Mouse (Mus musculus) liver, adult 2 months (tissue): ENCODE results near the gene Mtx3. TPM values are rescaled to one million over a fixed set of nuclear protein-coding genes. Genes with fewer than 3 reads are reported as not detected.

Experiments
- DNase-seq: peaks from one replicate; pipeline ENCODE4 v3.0.0-alpha.2; 2011; ENCODE audit warnings: low read depth, low spot score; ENCODE audit errors: extremely low read depth
- H3K27ac ChIP-seq: fragments of 200-500 bp; replicated peaks from 2 replicates; pipeline ENCODE4 v1.5.1; 2012; ENCODE audit warnings: low read depth, mild to moderate bottlenecking, control low read depth, inconsistent platforms, low read length; ENCODE audit not compliant: insufficient read depth
- H3K27me3 ChIP-seq: fragments of 200-500 bp; 2 replicates; pipeline ENCODE4 v1.6.1; 2012; ENCODE audit warnings: mild to moderate bottlenecking, moderate library complexity, low read length, inconsistent platforms; ENCODE audit not compliant: control insufficient read depth, insufficient read depth
- H3K36me3 ChIP-seq: fragments of 200-500 bp; 2 replicates; pipeline ENCODE4 v1.6.1; 2012; ENCODE audit warnings: low read length, inconsistent platforms; ENCODE audit not compliant: control insufficient read depth, insufficient read depth
- H3K4me1 ChIP-seq: fragments of 200-500 bp; 2 replicates; pipeline ENCODE4 v1.6.1; 2011; ENCODE audit warnings: low read length; ENCODE audit not compliant: control insufficient read depth, insufficient read depth
- H3K4me3 ChIP-seq: fragments of 200-500 bp; 2 replicates; pipeline ENCODE4 v1.5.1; 2011; ENCODE audit warnings: low read depth, mild to moderate bottlenecking, control low read depth, low read length, moderate library complexity; ENCODE audit not compliant: insufficient read depth
- H3K79me2 ChIP-seq: fragments of 200-500 bp; 2 replicates; pipeline ENCODE4 v1.6.1; 2012; ENCODE audit warnings: inconsistent platforms, mild to moderate bottlenecking, low read length, moderate library complexity; ENCODE audit not compliant: control insufficient read depth, insufficient read depth
- H3K9ac ChIP-seq: fragments of 200-500 bp; 2 replicates; pipeline ENCODE4 v1.6.1; 2012; ENCODE audit warnings: low read depth, mild to moderate bottlenecking, control low read depth, inconsistent platforms, low read length
- CTCF ChIP-seq: fragments of 200-500 bp; IDR thresholded peaks from 2 replicates; pipeline ENCODE4 v1.5.1; 2011; ENCODE audit warnings: low read depth, low read length, control low read depth
- POLR2A ChIP-seq: fragments of 200-500 bp; IDR thresholded peaks from 2 replicates; pipeline ENCODE4 v1.6.1; 2011; ENCODE audit warnings: low read length, control low read depth; ENCODE audit not compliant: insufficient read depth; ENCODE audit errors: extremely low read depth
- WGBS: fragments of 180-500 bp; shearing (Covaris S2); methylation state at CpG from one replicate; pipeline ENCODE4 v1.1.7; 2018; 5-methylcytosine and 5-hydroxymethylcytosine counted together
- polyA plus RNA-seq: library from polyadenylated mRNA; depleted of rRNA; stranded (reverse); fragments of >200 nt; gene quantifications from 2 replicates; pipeline ENCODE4 v1.2.3, GENCODE M21; 2012
- total RNA-seq: library from RNA; depleted of rRNA; stranded (reverse); fragments of >200 nt; gene quantifications from 2 replicates; pipeline ENCODE4 v1.2.3, GENCODE M21; 2014

The Mtx3 gene
- total and polyA plus RNA-seq, 2 experiments, result 2.6 to 10.4 TPM

DNA sequence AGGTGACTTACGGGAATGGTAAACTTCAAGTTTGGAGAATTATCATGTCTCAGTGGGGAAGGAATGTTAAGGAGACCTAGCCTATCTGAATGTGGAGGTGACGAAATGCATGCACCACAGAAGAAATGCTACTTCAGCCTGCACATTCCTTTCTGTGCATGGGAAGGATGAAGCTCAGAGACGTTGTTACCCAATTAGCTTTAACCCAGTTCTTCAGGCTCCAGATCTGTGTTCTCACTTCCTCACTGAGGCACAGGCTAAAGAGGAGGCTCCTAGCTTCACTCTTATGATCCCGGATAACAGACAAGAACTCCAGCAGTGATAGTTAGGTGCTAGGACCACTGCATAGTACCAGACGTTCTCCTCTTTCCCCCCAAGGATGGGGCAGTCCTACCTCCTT is 28.2 kb upstream of the Mtx3 start:
- H3K36me3 ChIP-seq, result no peaks in the 10 kb centered on the region
- TF ChIP-seq POLR2A (no peak), CTCF (no peak)
- H3K79me2 ChIP-seq, result no peaks in the 10 kb centered on the region
- 85% methylated on average over 5 of the region's 5 CpGs for WGBS
- H3K27ac ChIP-seq, result no peak overlapping the region
- H3K27me3 ChIP-seq, result no peaks in the 10 kb centered on the region
- H3K4me1 ChIP-seq, result no peaks in the 10 kb centered on the region
- DNase-seq, result no peak
- no peak overlapping the region for H3K9ac ChIP-seq
- no peak overlapping the region for H3K4me3 ChIP-seq

DNA sequence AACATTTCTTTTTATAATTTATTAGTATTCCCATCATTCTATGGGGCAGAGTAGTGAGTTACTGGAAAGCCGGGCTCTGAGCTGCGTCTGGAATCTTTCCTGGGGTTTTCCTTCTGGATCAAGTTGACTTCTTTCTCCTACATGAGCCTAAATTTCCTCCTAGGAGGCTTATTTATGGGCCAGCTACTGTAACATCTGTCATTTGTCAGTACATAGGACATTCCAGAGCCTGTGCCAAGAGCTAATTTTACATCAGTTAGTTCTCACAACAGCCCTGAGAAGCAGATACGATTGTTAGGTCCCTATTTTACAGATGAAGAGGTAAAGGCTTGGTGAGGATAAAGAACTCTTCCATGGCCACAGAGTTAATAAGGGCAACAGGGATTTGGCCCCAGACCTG is 27.2 kb upstream of the Mtx3 start:
- no peaks in the 10 kb centered on the region for H3K4me1 ChIP-seq
- DNase-seq, result no peak
- no peaks in the 10 kb centered on the region for H3K36me3 ChIP-seq
- no peak overlapping the region for H3K4me3 ChIP-seq
- no peaks in the 10 kb centered on the region for H3K27me3 ChIP-seq
- H3K79me2 ChIP-seq, result no peaks in the 10 kb centered on the region
- TF ChIP-seq CTCF (no peak), POLR2A (no peak)
- WGBS, result 82% methylated on average over 3 of the region's 3 CpGs
- H3K27ac ChIP-seq, result no peak overlapping the region
- no peak overlapping the region for H3K9ac ChIP-seq

- no peak overlapping the region for H3K9ac ChIP-seq
- WGBS, result 67% methylated on average over 10 of the region's 10 CpGs
- no peaks in the 10 kb centered on the region for H3K4me1 ChIP-seq
- H3K27ac ChIP-seq, result no peak overlapping the region
- no peaks in the 10 kb centered on the region for H3K36me3 ChIP-seq
- no peaks in the 10 kb centered on the region for H3K79me2 ChIP-seq
- H3K4me3 ChIP-seq, result no peak overlapping the region
- H3K27me3 ChIP-seq, result 0 out of 2 replicates have a peak, but pooled peaks cover 2% of the 10 kb centered on the region
- TF ChIP-seq CTCF, result no peak
- no peak for TF ChIP-seq POLR2A
- DNase-seq, result no peak
These were observed 15.7 kb upstream of the Mtx3 start for GRCm38 (mm10) chr13:92828820-92829219.

- Histone ChIP-seq H3K4me1 (no peaks in the 10 kb centered on the region), H3K79me2 (no peaks in the 10 kb centered on the region), H3K27ac (no peak overlapping the region), H3K9ac (no peak overlapping the region), H3K27me3 (no peaks in the 10 kb centered on the region), H3K36me3 (no peaks in the 10 kb centered on the region), H3K4me3 (no peak overlapping the region)
- DNase-seq, result no peak
- TF ChIP-seq POLR2A (no peak), CTCF (no peak)
- 91% methylated on average over 4 of the region's 4 CpGs for WGBS
These were observed 11.4 kb upstream of the Mtx3 start for GRCm38 (mm10) chr13:92833162-92833561.

GRCm38 (mm10) chr13:92846438-92846837 is 1.9 kb downstream of the Mtx3 start:
- 56% methylated on average over 4 of the region's 4 CpGs for WGBS

GRCm38 (mm10) chr13:92847336-92847735 is 2.8 kb downstream of the Mtx3 start:
- Histone ChIP-seq H3K4me1 (peaks cover 6% of the 10 kb centered on the region; the same call in 1 of the 2 replicates), H3K27ac (no peak overlapping the region), H3K4me3 (no peak overlapping the region), H3K27me3 (no peaks in the 10 kb centered on the region), H3K9ac (no peak overlapping the region), H3K79me2 (no peaks in the 10 kb centered on the region), H3K36me3 (peaks cover 34% of the 10 kb centered on the region)
- TF ChIP-seq POLR2A (no peak), CTCF (no peak)
- WGBS, result 95% methylated on average over 7 of the region's 7 CpGs
- DNase-seq, result no peak

More at GRCm38 (mm10) chr13:92846438-92846837, 1.9 kb downstream of the Mtx3 start:
- Histone ChIP-seq H3K4me1 (peaks cover 6% of the 10 kb centered on the region; the same call in 1 of the 2 replicates), H3K27ac (no peak overlapping the region), H3K79me2 (no peaks in the 10 kb centered on the region), H3K4me3 (no peak overlapping the region), H3K36me3 (peaks cover 28% of the 10 kb centered on the region), H3K27me3 (no peaks in the 10 kb centered on the region), H3K9ac (no peak overlapping the region)
- peak; percentile 73 for DNase-seq
- TF ChIP-seq CTCF (no peak), POLR2A (no peak)
